Mouse (Mus musculus): ENCODE measurements around the gene Zc3h4.

Zc3h4 gene

GRCm38 (mm10) chr7:16426129-16426729 is 25.5 kb downstream of the Zc3h4 start:
- DNase-seq (ENCODE audit: inconsistent age in 2 of 2, low spot score in 1 of 2) = peak; percentile 81 to 92

GRCm38 (mm10) chr7:16433352-16433971 is 32.8 kb downstream of the Zc3h4 start:
- DNase-seq (ENCODE audit: inconsistent age in 2 of 2, low spot score in 1 of 2) = no peak

- DNase-seq (ENCODE audit: inconsistent age in 2 of 2, low spot score in 1 of 2) = no peak
Observed at GRCm38 (mm10) chr7:16435088-16435487, 34.4 kb downstream of the Zc3h4 start.

GRCm38 (mm10) chr7:16441241-16441640 is 40.5 kb downstream of the Zc3h4 start:
- DNase-seq (ENCODE audit: inconsistent age in 2 of 2, low spot score in 1 of 2) = no peak

- DNase-seq (ENCODE audit: inconsistent age in 2 of 2, low spot score in 1 of 2) = peak; percentile 75 to 86
Observed at GRCm38 (mm10) chr7:16451656-16452055, 50.9 kb downstream of the Zc3h4 start.

- peak; percentile 92 to 95 for DNase-seq (ENCODE audit: inconsistent age in 2 of 2, low spot score in 1 of 2)
Observed at GRCm38 (mm10) chr7:16452587-16453073, 51.9 kb downstream of the Zc3h4 start, which contains the start of gene Tmem160. Tmem160 (plus strand) TSS chr7:16452779.

- peak; percentile 50 to 84 for DNase-seq (ENCODE audit: inconsistent age in 2 of 2, low spot score in 1 of 2)
Observed at GRCm38 (mm10) chr7:16453118-16453711, 52.5 kb downstream of the Zc3h4 start.

- DNase-seq (ENCODE audit: inconsistent age in 2 of 2, low spot score in 1 of 2) = no peak
Observed at GRCm38 (mm10) chr7:16455016-16455415, 54.3 kb downstream of the Zc3h4 start.

GRCm38 (mm10) chr7:16456289-16456688 is 55.6 kb downstream of the Zc3h4 start:
- no peak for DNase-seq (ENCODE audit: inconsistent age in 2 of 2, low spot score in 1 of 2)

GRCm38 (mm10) chr7:16460566-16460965 is 59.9 kb downstream of the Zc3h4 start:
- DNase-seq (ENCODE audit: inconsistent age in 2 of 2, low spot score in 1 of 2) = no peak

- DNase-seq (ENCODE audit: inconsistent age in 2 of 2, low spot score in 1 of 2) = no peak
Observed at GRCm38 (mm10) chr7:16461151-16461550, 60.4 kb downstream of the Zc3h4 start.

- DNase-seq (ENCODE audit: inconsistent age in 2 of 2, low spot score in 1 of 2) = no peak
Observed at GRCm38 (mm10) chr7:16461705-16462104, 61.0 kb downstream of the Zc3h4 start.

GRCm38 (mm10) chr7:16463214-16463613 is 62.5 kb downstream of the Zc3h4 start:
- peak; percentile 74 to 91 for DNase-seq (ENCODE audit: inconsistent age in 2 of 2, low spot score in 1 of 2)

GRCm38 (mm10) chr7:16465160-16465559 is 64.5 kb downstream of the Zc3h4 start:
- peak; percentile 61 to 87 for DNase-seq (ENCODE audit: inconsistent age in 2 of 2, low spot score in 1 of 2)

- DNase-seq (ENCODE audit: inconsistent age in 2 of 2, low spot score in 1 of 2) = no peak
Observed at GRCm38 (mm10) chr7:16465568-16465967, 64.9 kb downstream of the Zc3h4 start.

- no peak for DNase-seq (ENCODE audit: inconsistent age in 2 of 2, low spot score in 1 of 2)
Observed at GRCm38 (mm10) chr7:16466565-16466964, 65.9 kb downstream of the Zc3h4 start.

GRCm38 (mm10) chr7:16468115-16468514 is 67.4 kb downstream of the Zc3h4 start:
- no peak for DNase-seq (ENCODE audit: inconsistent age in 2 of 2, low spot score in 1 of 2)

- DNase-seq (ENCODE audit: inconsistent age in 2 of 2, low spot score in 1 of 2) = peak in 1 of 2 experiments; percentile 51
Observed at GRCm38 (mm10) chr7:16471549-16471948, 70.8 kb downstream of the Zc3h4 start.

GRCm38 (mm10) chr7:16472116-16472709 is 71.5 kb downstream of the Zc3h4 start:
- DNase-seq (ENCODE audit: inconsistent age in 2 of 2, low spot score in 1 of 2) = no peak

GRCm38 (mm10) chr7:16473847-16474246 is 73.1 kb downstream of the Zc3h4 start:
- DNase-seq (ENCODE audit: inconsistent age in 2 of 2, low spot score in 1 of 2) = no peak

GRCm38 (mm10) chr7:16474445-16474844 is 73.7 kb downstream of the Zc3h4 start:
- DNase-seq (ENCODE audit: inconsistent age in 2 of 2, low spot score in 1 of 2) = peak in 1 of 2 experiments; percentile 58

GRCm38 (mm10) chr7:16475321-16475720 is 74.6 kb downstream of the Zc3h4 start:
- no peak for DNase-seq (ENCODE audit: inconsistent age in 2 of 2, low spot score in 1 of 2)
